Mouse (Mus musculus): ENCODE data around the gene Insr. TPM values are rescaled to one million over a fixed set of nuclear protein-coding genes. Genes with fewer than 3 reads are reported as not detected.

Insr gene
- total RNA-seq (2012; rRNA removed), result 5.2 and 5.3 TPM in 2 replicates
- 1 to 10 TPM in 1 of 2 experiments, not detected in 1; 7.6 TPM for polyA plus RNA-seq (2012; ENCODE audit: insufficient read depth in 1 of 2, insufficient read length in 2 of 2, low read depth in 1 of 2, low replicate concordance in 2 of 2, missing spikeins in 1 of 2)

DNA sequence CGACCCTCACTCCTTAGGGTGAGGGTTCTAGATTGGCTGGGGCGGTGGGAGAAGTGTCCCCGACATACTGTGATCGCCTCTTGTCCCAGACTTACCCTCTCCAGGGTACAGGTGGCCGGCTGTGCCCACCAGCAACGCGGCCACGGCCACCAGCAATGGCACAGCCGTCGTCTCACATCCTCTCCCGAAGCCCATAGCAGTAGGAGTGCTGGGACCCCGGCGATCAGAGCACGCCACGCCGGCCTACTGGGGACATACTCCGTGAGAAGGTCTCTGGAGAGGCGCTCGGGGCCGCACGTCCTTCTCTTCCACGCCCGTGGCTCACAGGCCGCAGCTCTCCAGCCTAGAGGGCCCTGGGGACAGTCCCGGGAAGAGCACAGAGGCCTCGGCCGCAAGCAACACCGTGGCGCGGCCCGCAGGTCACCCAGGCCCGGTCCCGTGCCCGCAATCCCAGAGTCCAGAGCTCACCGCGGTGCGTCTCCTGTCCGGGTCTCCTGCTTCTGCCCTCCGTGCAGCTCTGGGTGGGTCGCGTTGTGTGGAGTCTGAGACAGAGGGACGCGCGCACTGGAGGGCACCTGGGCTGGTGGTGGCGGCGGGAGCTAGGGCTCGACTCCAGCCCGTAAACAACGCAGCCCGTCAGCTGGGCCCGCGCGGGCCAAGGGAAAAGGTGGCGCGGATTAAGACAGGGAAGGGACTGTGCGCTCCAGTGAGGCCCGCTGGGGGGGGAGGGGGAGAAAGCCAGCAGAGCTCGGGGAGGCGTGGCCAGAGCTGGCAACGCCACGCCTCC is at the start of gene Insr:
Gene Insr, minus strand, starts transcription at position 684 of the 787 bp plus-strand sequence.
- Histone ChIP-seq H3K9ac (ENCODE audit: control insufficient read depth, low read depth, low read length, poor library complexity, severe bottlenecking) (peak within 1 kb of the TSS; percentile 85), H3K27ac (ENCODE audit: control insufficient read depth, low read depth, low read length) (no peak within 1 kb of the TSS), H3K27me3 (ENCODE audit: control insufficient read depth in 1 of 2, insufficient read depth in 2 of 2, low read length in 2 of 2) (no peaks in the 10 kb centered on the region), H3K36me3 (ENCODE audit: control insufficient read depth in 1 of 2, insufficient read depth in 2 of 2, low read length in 2 of 2) (no peaks in the 10 kb centered on the region; a peak in 2 of 4 replicates), H3K9me3 (replicated peaks; ENCODE audit: insufficient read depth, low read length) (no peaks in the 10 kb centered on the region), H3K79me2 (ENCODE audit: control insufficient read depth, insufficient read depth, low read length, poor library complexity) (peaks cover 17% of the 10 kb centered on the region), H3K4me1 (ENCODE audit: control insufficient read depth in 1 of 2, insufficient read depth in 2 of 2, low read length in 2 of 2) (peaks cover 3 to 4% of the 10 kb centered on the region in 2 experiments; a peak in 1 of 4 replicates), H3K4me3 (ENCODE audit: control insufficient read depth in 1 of 2, insufficient read depth in 1 of 2, low read depth in 2 of 2, low read length in 2 of 2) (peak within 1 kb of the TSS; percentile 69 to 87)
- DNase-seq (ENCODE audit: low read depth, low spot score), result peak; percentile 94
- TF ChIP-seq USF1 (IDR thresholded peaks at IDR 0.05; ENCODE audit: low read depth, low read length) (peak; percentile 64), RCOR1 (IDR thresholded peaks at IDR 0.05; ENCODE audit: low read depth, low read length) (no peak), ETS1 (IDR thresholded peaks at IDR 0.05; ENCODE audit: low read depth, low read length) (peak; percentile 73), E2F4 (IDR thresholded peaks at IDR 0.05; ENCODE audit: borderline replicate concordance, low read depth, low read length) (no peak), ZKSCAN1 (IDR thresholded peaks at IDR 0.05; ENCODE audit: low read depth, low read length) (no peak), CHD2 (IDR thresholded peaks at IDR 0.05; ENCODE audit: low read length) (peak; percentile 75), MEF2A (IDR thresholded peaks at IDR 0.05; ENCODE audit: extremely low read depth, insufficient replicate concordance, low read depth, low read length, poor library complexity, severe bottlenecking) (no peak), MAX (IDR thresholded peaks at IDR 0.05; ENCODE audit: low read length) (peak; percentile 60), POLR2A (IDR thresholded peaks at IDR 0.05; ENCODE audit: control insufficient read depth in 1 of 2, insufficient read depth in 1 of 2, low read depth in 1 of 2, low read length in 2 of 2, poor library complexity in 1 of 2) (peak in 1 of 2 experiments; percentile 66; a peak in 1 of 4 replicates), SMC3 (IDR thresholded peaks at IDR 0.05; ENCODE audit: low read depth, low read length) (no peak), BHLHE40 (IDR thresholded peaks at IDR 0.05; ENCODE audit: borderline replicate concordance, low read depth, low read length) (peak; percentile 49; the same call in 1 of the 2 replicates), UBTF (IDR thresholded peaks at IDR 0.05; ENCODE audit: borderline replicate concordance, insufficient read depth, low read depth, low read length) (0 out of 2 replicates have a peak, but pooled peaks have one; percentile 49), EP300 (IDR thresholded peaks at IDR 0.05; ENCODE audit: low read depth in 1 of 2, low read length in 2 of 2) (peak in 1 of 2 experiments; percentile 58; a peak in 2 of 4 replicates), MYB (IDR thresholded peaks at IDR 0.05; ENCODE audit: low read depth, low read length) (no peak), MAZ (IDR thresholded peaks at IDR 0.05; ENCODE audit: low read depth, low read length) (peak; percentile 94), ZNF384 (IDR thresholded peaks at IDR 0.05; ENCODE audit: low read depth, low read length) (no peak), TBP (IDR thresholded peaks at IDR 0.05; ENCODE audit: low read depth, low read length) (peak; percentile 48; the same call in 1 of the 2 replicates), USF2 (IDR thresholded peaks at IDR 0.05; ENCODE audit: borderline replicate concordance in 1 of 2, insufficient read depth in 1 of 2, low read depth in 1 of 2, low read length in 2 of 2) (no peak), MXI1 (IDR thresholded peaks at IDR 0.05; ENCODE audit: low read depth, low read length) (peak; percentile 82), NRF1 (IDR thresholded peaks at IDR 0.05; ENCODE audit: insufficient read depth, low read depth, low read length, poor library complexity, severe bottlenecking) (peak; percentile 28; the same call in 1 of the 2 replicates), POLR2AphosphoS2 (IDR thresholded peaks at IDR 0.05; ENCODE audit: low read length) (no peak), CTCF (IDR thresholded peaks at IDR 0.05 in 2 of 3, conservative IDR thresholded peaks at IDR 0.05 in 1 of 3; ENCODE audit: control insufficient read depth in 1 of 3, insufficient read depth in 1 of 3, low read depth in 2 of 3, low read length in 3 of 3, poor library complexity in 1 of 3, severe bottlenecking in 1 of 3) (0 out of 6 replicates have a peak, but pooled peaks of 1 of the 3 experiments have one; percentile 1), NELFE (IDR thresholded peaks at IDR 0.05; ENCODE audit: low read depth, low read length) (peak; percentile 51), JUND (IDR thresholded peaks at IDR 0.05; ENCODE audit: low read depth, low read length) (no peak), RAD21 (IDR thresholded peaks at IDR 0.05; ENCODE audit: low read depth, low read length) (no peak), ELF1 (IDR thresholded peaks at IDR 0.05; ENCODE audit: low read depth, low read length) (0 out of 2 replicates have a peak, but pooled peaks have one; percentile 45), ZMIZ1 (IDR thresholded peaks at IDR 0.05; ENCODE audit: low read depth, low read length) (no peak), SIN3A (IDR thresholded peaks at IDR 0.05; ENCODE audit: low read length) (peak; percentile 99), MYC (IDR thresholded peaks at IDR 0.05; ENCODE audit: low read depth, low read length) (no peak), TCF12 (IDR thresholded peaks at IDR 0.05; ENCODE audit: low read depth, low read length) (peak; percentile 72; the same call in 1 of the 2 replicates), HCFC1 (IDR thresholded peaks at IDR 0.05; ENCODE audit: low read depth, low read length) (peak; percentile 81)
